Mouse (Mus musculus) layer of hippocampus, adult 8-10 months (tissue): ENCODE data around the gene Gm17175. TPM values are rescaled to one million over a fixed set of nuclear protein-coding genes. Genes with fewer than 3 reads are reported as not detected.
"Not testable (repeated sequence)": the region's sequence is repeated elsewhere in the genome, so short reads cannot be mapped to it uniquely, and the experiment has no call there.

Experiments
- DNase-seq, 2 experiments: peaks; one replicate each; pipeline ENCODE4 v3.0.0; 2022; ENCODE audit warnings: low spot score in 2 of 2
- total RNA-seq, 4 experiments: library from RNA; stranded (reverse); gene quantifications; 2 replicates each; pipeline ENCODE4 v1.2.4; 2022

The Gm17175 gene
- not detected for total RNA-seq

- DNase-seq: not testable (repeated sequence)
These were observed at the start of gene Gm17175 for GRCm38 (mm10) chr14:51573963-51574362. Gm17175 (minus strand) TSS chr14:51574063.

DNA sequence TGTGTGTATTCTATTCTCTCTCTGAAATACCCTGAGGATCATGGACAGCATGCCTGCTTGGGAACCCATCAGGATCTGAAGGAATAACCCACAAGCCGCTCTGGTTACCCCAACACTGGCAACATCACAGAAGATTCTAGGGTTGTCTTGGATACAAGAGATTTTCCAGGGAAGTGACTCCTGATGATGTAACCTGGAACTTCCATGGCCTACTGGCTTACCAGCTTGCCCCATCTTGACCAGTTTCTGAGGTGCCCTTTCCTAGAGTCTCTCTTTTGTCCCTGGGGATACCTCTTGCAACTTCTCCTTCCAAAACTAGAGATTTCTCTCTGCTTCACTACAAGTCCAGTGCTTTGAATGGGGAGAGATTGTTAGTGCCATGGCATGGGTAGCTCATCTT lies 37.3 kb upstream of the Gm17175 start, which contains the start of gene Gm17078:
Gene Gm17078 (minus strand): TSS at position 101 of the 400 bp plus-strand sequence.
- DNase-seq: no peak

GRCm38 (mm10) chr14:51592039-51592438 lies 18.2 kb upstream of the Gm17175 start, which contains the start of gene Gm17174:
Gm17174 (minus strand) TSS chr14:51592139.
- DNase-seq: not testable (repeated sequence)

DNA sequence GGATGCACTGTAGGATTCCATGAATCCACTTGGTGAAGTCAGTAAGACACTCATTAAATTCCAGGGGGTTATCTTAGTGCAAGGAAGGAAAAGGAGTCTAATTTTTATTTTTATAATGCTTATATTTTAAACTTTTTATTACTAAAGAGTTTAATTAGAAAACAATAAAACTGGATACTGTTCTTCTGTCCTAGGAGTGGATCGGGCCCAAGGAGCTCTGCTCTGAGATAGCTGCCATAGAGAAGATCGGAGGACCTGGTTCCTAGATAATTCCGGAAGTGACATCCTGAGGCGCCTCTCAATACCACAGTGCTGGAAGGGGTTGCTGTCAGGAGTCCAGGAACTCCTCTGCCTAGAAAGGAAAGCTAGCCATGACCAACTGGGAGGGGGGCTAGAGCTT lies 21.4 kb downstream of the Gm17175 start, which contains the start of gene Gm5622:
Gene Gm5622 (plus strand): TSS at position 301 of the 400 bp plus-strand sequence.
- DNase-seq: no peak

Other genes with a start within 250 kb of the Gm17175 start
- not detected for gene Gm7247, start 212.3 kb downstream of the Gm17175 start, total RNA-seq
- not detected for gene Vmn2r88, start 163.2 kb downstream of the Gm17175 start, total RNA-seq
- not detected for gene Vmn2r89, start 122.2 kb downstream of the Gm17175 start, total RNA-seq
- gene Gm5622, start 21.3 kb downstream of the Gm17175 start, total RNA-seq: not detected
- not detected for gene Gm17174, start 18.1 kb upstream of the Gm17175 start, total RNA-seq
- gene Gm17078, start 37.2 kb upstream of the Gm17175 start, total RNA-seq: not detected
- not detected for gene Gm4181, start 61.6 kb upstream of the Gm17175 start, total RNA-seq
- gene Gm17079, start 121.4 kb upstream of the Gm17175 start, total RNA-seq: not detected
- gene Gm5800, start 143.1 kb upstream of the Gm17175 start, total RNA-seq: not detected
- gene Ang4, start 199.5 kb upstream of the Gm17175 start, total RNA-seq: not detected
- not detected for gene AY358078, start 226.0 kb upstream of the Gm17175 start, total RNA-seq